Mouse (Mus musculus): Measurements from ENCODE around the gene G0s2. TPM values are rescaled to one million over a fixed set of nuclear protein-coding genes. Genes with fewer than 3 reads are reported as not detected.

Gene G0s2
- polyA plus RNA-seq, 1 experiment from 2014 or later = 8.9 TPM

DNA sequence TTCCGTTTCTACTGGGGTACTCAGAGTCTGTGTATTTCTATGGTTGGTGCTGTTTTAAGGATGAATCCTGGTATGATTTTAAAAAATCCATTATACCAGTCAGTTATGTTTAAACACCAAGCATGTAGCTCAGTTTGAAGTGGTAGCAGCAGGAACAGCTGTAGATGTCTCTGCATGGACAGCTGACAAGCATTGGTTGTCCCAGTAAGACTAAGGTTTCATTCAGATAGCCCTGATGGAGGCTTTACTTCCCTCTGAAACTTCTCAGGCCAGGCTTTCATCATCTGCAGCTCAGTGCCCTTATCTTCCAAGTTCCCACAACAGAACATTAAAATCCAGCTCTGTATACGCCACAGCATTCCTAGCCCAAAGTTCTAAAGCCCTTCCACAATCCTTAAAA is 40.3 kb downstream of the G0s2 start:
- Histone ChIP-seq H3K36me3 (ENCODE audit: control insufficient read depth, insufficient read depth, low read length) (no peaks in the 10 kb centered on the region), H3K4me3 (ENCODE audit: low read length) (no peak overlapping the region), H3K9ac (ENCODE audit: low read depth, low read length) (no peak overlapping the region), H3K4me1 (ENCODE audit: control insufficient read depth, insufficient read depth, low read depth, low read length) (no peaks in the 10 kb centered on the region), H3K4me2 (ENCODE audit: low read length) (no peak overlapping the region), H3K9me3 (ENCODE audit: control insufficient read depth, low read length) (no peaks in the 10 kb centered on the region), H3K27ac (ENCODE audit: low read depth, low read length) (no peak overlapping the region), H3K27me3 (replicated peaks; ENCODE audit: control insufficient read depth, insufficient read depth, low read length) (no peaks in the 10 kb centered on the region)
- 83% methylated on average over 2 of the region's 2 CpGs for WGBS
- no peak for ATAC-seq

DNA sequence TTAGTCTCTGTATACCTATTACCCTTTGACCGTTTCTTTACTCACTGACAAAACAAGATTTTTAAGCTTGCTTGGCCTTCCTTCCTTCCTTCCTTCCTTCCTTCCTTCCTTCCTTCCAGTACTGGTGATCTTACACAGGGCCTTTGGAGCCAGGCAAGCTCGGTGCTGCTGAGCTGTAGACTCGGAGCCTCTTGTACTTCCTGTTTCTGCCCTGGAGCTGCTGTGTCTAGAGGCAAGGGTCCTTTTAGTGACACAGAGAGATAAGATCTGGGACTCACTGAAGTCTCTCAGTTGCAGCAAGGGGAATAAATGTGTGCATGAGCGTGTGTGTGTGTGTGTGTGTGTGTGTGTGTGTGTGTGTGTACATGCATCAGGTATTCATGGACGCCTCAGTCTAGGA is 42.1 kb downstream of the G0s2 start:
- H3K36me3 ChIP-seq (ENCODE audit: control insufficient read depth, insufficient read depth, low read length) = no peaks in the 10 kb centered on the region
- ATAC-seq = no peak
- H3K27me3 ChIP-seq (replicated peaks; ENCODE audit: control insufficient read depth, insufficient read depth, low read length) = no peaks in the 10 kb centered on the region
- H3K27ac ChIP-seq (ENCODE audit: low read depth, low read length) = no peak overlapping the region
- H3K4me1 ChIP-seq (ENCODE audit: control insufficient read depth, insufficient read depth, low read depth, low read length) = no peaks in the 10 kb centered on the region
- no peak overlapping the region for H3K9ac ChIP-seq (ENCODE audit: low read depth, low read length)
- H3K4me2 ChIP-seq (ENCODE audit: low read length) = no peak overlapping the region
- H3K9me3 ChIP-seq (ENCODE audit: control insufficient read depth, low read length) = no peaks in the 10 kb centered on the region
- no peak overlapping the region for H3K4me3 ChIP-seq (ENCODE audit: low read length)
- 87% methylated on average over 5 of the region's 5 CpGs for WGBS

DNA sequence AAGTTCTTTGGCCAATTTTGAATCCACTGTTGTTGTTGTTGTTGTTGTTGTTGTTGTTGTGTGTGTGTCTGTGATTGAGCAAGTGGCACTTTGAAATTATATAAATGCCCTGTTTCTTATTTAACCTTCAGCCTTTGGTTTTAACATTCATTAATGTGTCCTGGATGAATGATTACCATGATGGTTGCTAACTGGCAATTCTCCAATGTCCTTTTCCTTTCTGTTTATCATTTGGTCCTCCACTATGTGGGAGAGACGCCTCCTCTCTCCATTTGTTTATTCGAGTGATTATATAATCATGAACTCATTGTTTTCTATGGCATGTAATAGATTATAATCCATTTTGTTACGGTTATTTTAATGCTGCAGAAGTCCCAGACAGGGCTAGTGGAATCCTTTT is 42.5 kb downstream of the G0s2 start:
- Histone ChIP-seq H3K27ac (ENCODE audit: low read depth, low read length) (no peak overlapping the region), H3K4me1 (ENCODE audit: control insufficient read depth, insufficient read depth, low read depth, low read length) (no peaks in the 10 kb centered on the region), H3K4me3 (ENCODE audit: low read length) (no peak overlapping the region), H3K36me3 (ENCODE audit: control insufficient read depth, insufficient read depth, low read length) (no peaks in the 10 kb centered on the region), H3K9ac (ENCODE audit: low read depth, low read length) (no peak overlapping the region), H3K27me3 (replicated peaks; ENCODE audit: control insufficient read depth, insufficient read depth, low read length) (no peaks in the 10 kb centered on the region), H3K4me2 (ENCODE audit: low read length) (no peak overlapping the region), H3K9me3 (ENCODE audit: control insufficient read depth, low read length) (no peaks in the 10 kb centered on the region)
- WGBS = 76% methylated on average over 3 of the region's 3 CpGs
- ATAC-seq = no peak

DNA sequence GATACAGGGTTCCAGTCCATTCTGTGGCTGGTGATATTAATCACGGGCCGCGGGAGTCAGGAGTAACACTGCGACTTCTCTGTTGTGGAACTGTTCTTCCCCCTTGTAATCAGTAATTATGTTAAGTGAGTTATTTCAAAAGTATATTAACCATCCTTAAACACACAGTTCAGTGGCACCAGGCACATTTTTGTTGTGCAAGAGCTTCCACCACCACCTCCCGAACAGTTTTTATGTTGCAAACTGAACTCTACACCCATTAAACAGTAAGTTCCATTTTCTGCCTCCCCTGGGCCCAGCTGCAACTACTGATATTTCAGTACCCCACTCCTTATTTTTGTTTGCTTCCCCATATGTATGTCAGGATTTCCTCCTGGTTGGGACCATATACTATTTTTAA is 43.4 kb downstream of the G0s2 start:
- Histone ChIP-seq H3K9ac (ENCODE audit: low read depth, low read length) (no peak overlapping the region), H3K36me3 (ENCODE audit: control insufficient read depth, insufficient read depth, low read length) (no peaks in the 10 kb centered on the region), H3K4me3 (ENCODE audit: low read length) (no peak overlapping the region), H3K4me2 (ENCODE audit: low read length) (no peak overlapping the region), H3K9me3 (ENCODE audit: control insufficient read depth, low read length) (no peaks in the 10 kb centered on the region), H3K27me3 (replicated peaks; ENCODE audit: control insufficient read depth, insufficient read depth, low read length) (no peaks in the 10 kb centered on the region), H3K4me1 (ENCODE audit: control insufficient read depth, insufficient read depth, low read depth, low read length) (no peaks in the 10 kb centered on the region), H3K27ac (ENCODE audit: low read depth, low read length) (no peak overlapping the region)
- WGBS = 95% methylated on average over 5 of the region's 5 CpGs
- no peak for ATAC-seq

DNA sequence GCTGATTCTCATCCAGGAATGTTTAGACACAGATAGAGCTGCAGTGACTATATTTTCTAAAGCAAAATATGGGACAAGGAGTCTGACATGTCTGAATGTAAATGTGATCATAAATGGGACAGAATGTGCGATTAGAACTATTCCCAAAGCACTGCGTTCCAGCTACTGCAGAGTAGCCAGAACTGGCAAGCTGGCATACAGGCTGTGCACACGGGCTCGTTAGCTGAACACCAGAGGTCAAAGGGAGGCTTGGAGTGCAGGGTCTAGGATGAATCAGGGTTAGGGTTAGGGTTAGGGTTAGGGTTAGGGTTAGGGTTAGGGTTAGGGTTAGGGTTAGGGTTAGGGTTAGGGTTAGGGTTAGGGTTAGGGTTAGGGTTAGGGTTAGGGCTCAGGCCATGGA is 45.5 kb downstream of the G0s2 start:
- no peak overlapping the region for H3K27ac ChIP-seq (ENCODE audit: low read depth, low read length)
- ATAC-seq = no peak
- H3K36me3 ChIP-seq (ENCODE audit: control insufficient read depth, insufficient read depth, low read length) = no peaks in the 10 kb centered on the region
- H3K27me3 ChIP-seq (replicated peaks; ENCODE audit: control insufficient read depth, insufficient read depth, low read length) = no peaks in the 10 kb centered on the region
- H3K9ac ChIP-seq (ENCODE audit: low read depth, low read length) = no peak overlapping the region
- no peak overlapping the region for H3K4me2 ChIP-seq (ENCODE audit: low read length)
- no peak overlapping the region for H3K4me3 ChIP-seq (ENCODE audit: low read length)
- no peaks in the 10 kb centered on the region for H3K4me1 ChIP-seq (ENCODE audit: control insufficient read depth, insufficient read depth, low read depth, low read length)
- 73% methylated on average over 4 of the region's 4 CpGs for WGBS
- H3K9me3 ChIP-seq (ENCODE audit: control insufficient read depth, low read length) = no peaks in the 10 kb centered on the region

DNA sequence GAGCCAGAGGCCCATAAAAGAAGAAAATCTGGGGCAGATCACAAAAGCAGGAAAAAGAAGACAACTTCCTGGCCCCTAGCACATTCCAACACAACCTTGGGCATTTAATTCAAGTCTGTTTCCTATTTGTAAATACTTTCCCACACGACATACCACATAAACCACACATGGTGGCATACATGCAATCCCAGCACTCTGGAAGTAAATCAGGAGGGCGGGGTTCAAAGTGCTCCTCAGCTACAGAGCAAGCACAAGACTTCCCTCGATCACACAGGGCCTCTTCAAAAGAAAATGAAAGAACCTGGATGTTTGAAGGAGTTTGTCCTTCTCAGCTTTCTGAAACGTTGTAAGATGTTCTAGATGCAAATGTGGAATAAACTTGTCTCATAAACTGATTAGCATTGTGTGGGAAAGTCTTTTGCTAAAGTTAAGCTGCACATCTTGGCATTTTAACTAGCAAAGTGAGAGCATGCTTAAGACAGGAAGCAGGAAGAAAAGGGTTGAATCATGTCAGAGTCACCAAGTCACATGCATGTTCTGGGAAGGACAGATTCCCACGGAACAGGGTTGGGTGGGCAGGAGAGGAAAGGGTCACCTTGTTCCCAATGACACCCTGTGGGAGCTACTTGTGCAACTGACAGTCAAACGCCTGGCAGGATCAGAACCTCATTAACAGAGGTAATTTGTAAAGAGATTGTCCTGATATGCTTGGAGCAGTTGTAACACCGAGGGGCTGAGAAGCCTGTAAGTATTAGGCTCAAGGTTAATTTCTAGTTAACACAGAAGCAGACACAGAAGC is 46.1 kb downstream of the G0s2 start:
- Histone ChIP-seq H3K27me3 (replicated peaks; ENCODE audit: control insufficient read depth, insufficient read depth, low read length) (no peaks in the 10 kb centered on the region), H3K36me3 (ENCODE audit: control insufficient read depth, insufficient read depth, low read length) (no peaks in the 10 kb centered on the region), H3K9me3 (ENCODE audit: control insufficient read depth, low read length) (no peaks in the 10 kb centered on the region), H3K4me1 (ENCODE audit: control insufficient read depth, insufficient read depth, low read depth, low read length) (no peaks in the 10 kb centered on the region), H3K4me3 (ENCODE audit: low read length) (no peak overlapping the region), H3K4me2 (ENCODE audit: low read length) (no peak overlapping the region), H3K9ac (ENCODE audit: low read depth, low read length) (no peak overlapping the region), H3K27ac (ENCODE audit: low read depth, low read length) (no peak overlapping the region)
- 58% methylated on average over 7 of the region's 7 CpGs for WGBS
- ATAC-seq = no peak

DNA sequence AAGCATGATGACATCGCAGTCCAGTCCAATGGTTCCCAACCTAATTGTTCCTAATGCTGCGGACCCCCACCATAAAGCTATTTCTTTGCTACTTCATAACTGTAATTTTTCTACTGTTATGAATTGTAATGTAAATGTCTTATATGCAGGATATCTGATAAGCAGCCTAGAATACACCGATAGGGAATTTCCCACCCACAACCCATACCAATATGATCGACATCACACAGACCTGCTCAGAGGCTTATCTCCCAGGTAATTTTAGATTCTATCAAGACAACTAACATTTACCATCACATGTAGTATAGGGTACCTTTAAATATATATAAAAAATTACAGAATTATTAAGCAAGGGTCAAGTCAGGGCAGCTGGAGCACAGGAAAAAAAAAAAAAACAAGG is 46.9 kb downstream of the G0s2 start:
- no peak overlapping the region for H3K9ac ChIP-seq (ENCODE audit: low read depth, low read length)
- no peaks in the 10 kb centered on the region for H3K27me3 ChIP-seq (replicated peaks; ENCODE audit: control insufficient read depth, insufficient read depth, low read length)
- no peaks in the 10 kb centered on the region for H3K4me1 ChIP-seq (ENCODE audit: control insufficient read depth, insufficient read depth, low read depth, low read length)
- H3K9me3 ChIP-seq (ENCODE audit: control insufficient read depth, low read length) = no peaks in the 10 kb centered on the region
- no peak overlapping the region for H3K27ac ChIP-seq (ENCODE audit: low read depth, low read length)
- H3K4me3 ChIP-seq (ENCODE audit: low read length) = no peak overlapping the region
- 94% methylated on average over 4 of the region's 4 CpGs for WGBS
- H3K36me3 ChIP-seq (ENCODE audit: control insufficient read depth, insufficient read depth, low read length) = no peaks in the 10 kb centered on the region
- ATAC-seq = no peak
- H3K4me2 ChIP-seq (ENCODE audit: low read length) = no peak overlapping the region

DNA sequence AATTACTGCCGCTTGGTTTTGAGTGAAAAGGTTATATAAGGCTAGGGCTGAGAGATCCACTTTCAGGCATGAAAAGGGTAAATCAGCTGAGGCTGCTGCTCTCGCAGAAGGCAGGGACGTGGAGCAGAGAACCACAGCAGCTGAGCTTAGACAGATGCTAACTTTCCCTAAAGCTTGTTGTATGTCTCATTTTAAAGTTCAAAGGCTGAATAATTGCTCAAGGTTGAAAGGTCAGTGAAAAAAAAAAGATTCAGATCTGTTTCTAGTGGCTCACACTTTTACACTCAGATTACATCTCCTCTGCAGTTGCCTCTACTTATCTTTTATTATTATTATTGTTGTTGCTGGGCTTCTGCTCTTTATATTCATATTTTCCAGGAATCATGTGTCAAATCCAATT is 47.5 kb downstream of the G0s2 start:
- H3K27me3 ChIP-seq (replicated peaks; ENCODE audit: control insufficient read depth, insufficient read depth, low read length) = no peaks in the 10 kb centered on the region

More for the DNA sequence above, 47.5 kb downstream of the G0s2 start:
- Histone ChIP-seq H3K4me1 (ENCODE audit: control insufficient read depth, insufficient read depth, low read depth, low read length) (no peaks in the 10 kb centered on the region), H3K36me3 (ENCODE audit: control insufficient read depth, insufficient read depth, low read length) (no peaks in the 10 kb centered on the region), H3K9me3 (ENCODE audit: control insufficient read depth, low read length) (no peaks in the 10 kb centered on the region), H3K4me2 (ENCODE audit: low read length) (no peak overlapping the region), H3K27ac (ENCODE audit: low read depth, low read length) (no peak overlapping the region), H3K9ac (ENCODE audit: low read depth, low read length) (no peak overlapping the region), H3K4me3 (ENCODE audit: low read length) (no peak overlapping the region)
- ATAC-seq = no peak
- WGBS = 33% methylated on average over 3 of the region's 3 CpGs
